Mouse (Mus musculus) hindlimb bud, embryonic 11.5 days (tissue): Measurements from ENCODE around the gene Cyp27b1.
"Not testable (repeated sequence)": the region's sequence is repeated elsewhere in the genome, so short reads cannot be mapped to it uniquely, and the experiment has no call there.

Experiments used
- DNase-seq: peaks from one replicate; pipeline ENCODE4 v3.0.0-alpha.2; 2012; ENCODE audit warnings: low read depth, low spot score; ENCODE audit errors: extremely low spot score

The Cyp27b1 gene

DNA sequence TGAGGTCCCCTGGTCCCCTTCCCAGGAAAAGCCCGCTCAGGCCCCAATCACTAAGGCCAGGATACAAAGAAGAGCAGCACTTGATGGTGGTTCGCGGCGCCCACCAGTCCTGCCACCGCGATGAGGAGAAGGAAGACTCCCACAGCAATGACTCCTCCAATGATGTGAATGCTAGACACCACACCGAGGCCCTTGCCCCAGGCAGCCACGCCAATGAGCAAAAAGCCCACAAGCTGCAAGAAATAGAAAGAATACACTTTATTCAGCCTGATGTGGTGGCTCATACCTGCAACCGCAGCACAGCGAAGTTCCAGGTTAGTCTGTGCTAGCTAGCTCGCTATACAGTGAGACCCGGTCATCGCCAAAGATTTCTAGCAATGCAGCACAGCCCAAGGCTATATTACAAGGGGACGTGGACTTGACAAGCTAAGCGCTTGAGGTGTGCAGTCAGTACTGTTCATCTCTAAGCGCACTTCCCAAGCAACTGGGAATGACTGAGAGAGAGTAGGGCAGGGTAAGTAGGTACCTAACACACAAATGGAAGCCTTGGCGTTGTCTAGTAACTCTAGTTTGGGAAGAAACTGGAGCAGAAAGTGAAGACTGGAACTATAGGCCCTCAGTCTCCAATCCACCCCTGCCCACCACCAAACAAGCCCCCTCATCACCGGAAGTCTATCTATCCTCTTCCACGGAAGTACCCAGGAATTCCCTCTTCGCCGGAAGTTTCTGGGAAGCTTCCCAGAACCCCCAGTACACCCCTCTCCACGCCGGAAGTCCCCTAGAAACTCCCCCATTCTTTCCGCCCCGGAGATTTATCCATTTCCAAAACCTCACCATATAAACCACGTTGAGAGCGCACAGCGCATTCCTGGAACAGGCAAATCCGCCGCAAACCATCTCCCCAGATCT, 21.5 kb downstream of the Cyp27b1 start:
- DNase-seq = no peak

DNA sequence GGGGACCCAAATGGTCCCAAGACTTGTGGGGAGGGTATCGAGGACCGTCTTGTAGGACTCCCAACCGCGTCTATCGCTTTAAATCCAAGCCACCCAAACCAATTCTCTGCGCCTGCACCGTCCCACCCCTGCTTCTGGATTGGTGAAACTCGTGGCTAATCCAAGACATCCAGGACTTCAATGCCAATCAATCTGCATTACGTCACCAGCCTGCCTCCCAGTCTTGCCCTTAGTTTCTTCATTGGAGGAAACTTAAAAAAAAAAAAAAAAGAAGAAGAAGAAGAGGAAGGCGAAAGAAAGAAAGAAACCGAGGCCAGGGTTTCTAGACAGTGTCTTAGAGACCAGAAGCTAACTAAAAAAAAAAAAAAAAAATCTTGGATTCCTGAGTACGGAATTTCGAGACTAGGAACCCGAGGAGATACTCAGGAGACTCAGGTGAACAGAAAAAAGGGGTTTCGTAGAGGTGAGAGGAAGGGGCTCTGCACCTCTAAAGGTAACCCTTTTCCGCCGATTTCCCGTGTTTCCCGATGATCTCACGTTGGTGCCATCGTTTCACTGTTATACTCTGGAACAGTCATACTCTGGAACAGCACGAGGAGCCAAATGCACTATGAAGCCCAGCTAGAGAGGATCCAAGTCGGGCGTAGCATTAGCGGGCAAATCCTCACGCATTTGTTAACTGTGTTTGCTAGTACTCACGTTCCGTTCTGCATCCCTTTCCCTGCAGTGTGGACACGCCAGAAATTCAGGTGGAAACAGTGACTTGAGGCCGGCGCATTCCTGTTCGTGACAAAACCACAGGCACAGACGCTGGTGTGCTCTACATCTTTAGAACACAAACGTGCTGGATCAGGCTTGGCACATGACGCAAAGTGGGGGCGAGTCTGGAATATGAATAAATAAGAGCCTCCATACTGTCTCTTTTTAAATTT, 22.4 kb downstream of the Cyp27b1 start, which contains the start of gene Tspan31:
Gene Tspan31, minus strand, starts transcription at position 75 of the 932 bp plus-strand sequence.
- DNase-seq = peak; percentile 93

DNA sequence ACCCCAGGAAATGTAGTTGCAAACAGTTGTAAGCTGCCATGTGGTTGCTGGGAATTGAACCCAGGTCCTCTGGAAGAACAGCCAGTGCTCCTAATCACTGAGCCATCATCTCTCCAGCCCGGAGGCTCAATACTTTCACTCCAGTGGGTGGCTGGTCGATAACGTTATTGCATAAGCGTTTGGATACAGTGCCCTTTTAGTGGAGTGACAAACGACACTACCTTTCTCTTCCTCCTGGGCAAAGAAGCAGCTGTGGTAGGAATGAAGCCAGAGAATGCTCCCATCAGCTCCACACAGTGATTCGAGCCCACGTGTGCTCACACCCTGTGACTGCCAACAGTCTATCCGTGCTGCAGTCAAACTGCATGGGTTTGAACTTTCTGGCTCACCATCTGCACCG, 23.2 kb downstream of the Cyp27b1 start:
- no peak for DNase-seq

DNA sequence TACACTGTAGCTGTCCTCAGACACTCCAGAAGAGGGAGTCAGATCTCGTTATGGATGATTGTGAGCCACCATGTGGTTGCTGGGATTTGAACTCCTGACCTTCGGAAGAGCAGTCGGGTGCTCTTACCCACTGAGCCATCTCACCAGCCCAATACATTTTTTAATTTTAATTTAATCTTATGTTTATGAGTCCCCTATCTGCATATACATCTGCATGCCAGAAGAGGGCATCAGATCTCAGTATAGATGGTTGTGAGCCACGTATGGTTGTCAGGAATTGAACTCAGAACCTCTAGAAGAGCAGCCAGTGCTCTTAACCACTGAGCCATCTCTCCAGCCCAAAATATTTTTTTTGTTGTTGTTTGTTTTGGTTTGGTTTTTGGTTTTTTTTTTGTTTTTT, 24.2 kb downstream of the Cyp27b1 start:
- not testable (repeated sequence) for DNase-seq

DNA sequence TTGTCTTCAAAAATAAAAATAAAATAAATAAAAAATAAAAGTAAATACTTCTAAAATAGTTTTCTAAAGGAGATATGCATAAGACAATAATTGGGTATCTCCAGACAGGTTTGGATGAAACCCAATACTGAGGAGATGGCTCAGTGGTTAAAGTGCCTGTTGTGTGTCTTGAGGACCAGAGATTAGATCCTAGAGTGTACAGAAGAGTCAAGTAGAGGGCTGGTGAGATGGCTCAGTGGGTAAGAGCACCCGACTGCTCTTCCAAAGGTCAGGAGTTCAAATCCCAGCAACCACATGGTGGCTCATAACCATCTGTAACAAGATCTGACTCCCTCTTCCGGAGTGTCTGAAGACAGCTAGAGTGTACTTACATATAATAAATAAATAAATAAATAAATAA, 24.9 kb downstream of the Cyp27b1 start:
- DNase-seq = not testable (repeated sequence)

DNA sequence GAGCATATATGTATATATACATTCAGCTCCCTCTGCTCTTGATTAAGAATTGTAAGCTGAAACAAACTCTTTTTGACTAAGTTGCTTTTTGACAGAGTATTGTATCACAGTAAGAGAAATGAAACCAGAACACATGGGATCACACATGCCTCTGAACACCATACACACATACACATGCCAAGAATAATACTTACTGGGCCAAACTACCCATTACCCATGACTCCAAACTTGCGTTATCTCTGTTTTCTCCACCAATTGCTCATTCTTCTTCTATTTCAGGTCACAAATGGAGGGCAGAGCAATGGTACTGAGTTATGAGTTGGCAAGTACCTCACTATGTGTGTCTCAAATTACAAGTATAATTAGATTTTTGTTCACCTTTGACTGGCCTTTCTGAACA, 25.9 kb downstream of the Cyp27b1 start:
- DNase-seq = no peak

DNA sequence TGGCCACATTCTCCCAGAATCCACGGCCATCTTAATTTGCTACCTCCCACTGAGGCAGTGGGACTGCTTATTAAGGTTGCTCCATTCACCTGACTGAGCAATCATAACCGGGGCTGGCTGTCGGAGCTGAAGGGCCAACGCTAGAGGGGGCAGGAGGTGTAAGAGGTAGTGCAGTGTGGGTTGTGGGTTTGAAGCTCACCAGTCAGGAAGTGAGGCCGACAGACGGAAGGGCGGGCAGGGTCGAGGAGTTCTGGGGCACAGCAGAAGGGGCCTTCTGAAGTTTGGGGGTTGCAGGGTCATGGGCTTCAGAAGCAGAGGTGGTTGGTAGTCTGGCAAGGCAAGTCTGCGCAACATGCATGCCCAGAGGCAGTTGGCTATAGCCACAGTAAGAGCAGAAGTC, 27.0 kb downstream of the Cyp27b1 start, which contains the start of gene Agap2:
Gene Agap2, plus strand, starts transcription at position 205 of the 400 bp plus-strand sequence.
- DNase-seq = no peak

DNA sequence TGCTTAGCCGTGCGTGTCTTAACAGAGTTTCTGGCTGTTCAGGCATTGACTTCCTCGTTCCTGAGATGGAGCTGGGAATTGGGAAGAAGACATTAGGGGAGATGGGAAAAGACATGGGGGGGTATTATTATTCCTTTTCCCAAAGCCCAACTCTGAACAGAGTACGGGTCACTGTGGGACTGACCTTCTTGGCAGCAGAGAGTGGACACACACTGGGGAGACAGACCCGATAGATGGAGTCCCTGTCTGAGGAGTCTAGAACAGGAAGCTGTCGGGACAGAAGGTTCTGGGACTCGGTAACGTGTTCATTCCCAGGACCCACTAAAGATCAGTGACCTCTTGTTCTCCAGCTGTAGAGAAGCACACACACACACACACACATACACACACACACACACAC, 27.6 kb downstream of the Cyp27b1 start:
- DNase-seq = no peak

DNA sequence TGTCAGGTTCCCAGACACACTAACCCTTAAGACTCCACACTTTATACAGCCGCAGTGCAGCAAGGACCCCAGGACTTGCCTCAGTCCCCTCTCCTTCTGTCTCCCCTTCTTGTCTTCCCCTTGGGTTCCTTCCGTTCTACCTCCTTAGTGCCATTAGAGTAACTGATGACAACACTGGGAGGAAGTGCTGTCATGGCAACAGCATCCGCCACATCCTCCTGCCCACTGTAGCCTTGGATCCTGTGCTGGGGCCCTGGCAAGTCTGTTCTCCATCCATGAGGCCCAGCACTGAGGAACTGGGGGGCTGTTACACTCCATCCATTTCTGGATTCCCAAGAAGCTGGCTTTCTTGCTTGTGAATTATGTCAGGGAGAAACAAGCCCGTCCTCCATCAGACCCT, 28.0 kb downstream of the Cyp27b1 start:
- DNase-seq = no peak

DNA sequence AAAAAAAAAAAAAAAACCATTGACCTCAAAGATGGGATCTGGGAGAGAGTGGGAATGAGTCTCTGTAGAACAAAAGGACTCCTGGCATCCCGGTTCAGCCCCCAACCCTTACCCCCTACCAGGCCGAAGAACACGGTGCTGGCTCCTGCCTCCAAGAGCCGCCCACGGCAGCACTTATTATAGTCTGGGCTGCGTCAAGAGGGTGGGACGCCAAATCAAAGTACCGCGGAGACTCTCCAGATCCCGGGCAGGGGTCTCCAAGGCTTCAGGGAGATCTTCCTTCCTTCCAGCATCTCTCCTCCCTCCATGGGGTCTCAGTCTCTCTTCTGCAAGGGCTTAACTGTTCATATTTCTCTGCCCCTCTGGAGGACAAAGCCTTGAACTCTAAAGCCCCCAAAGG, 29.5 kb downstream of the Cyp27b1 start:
- DNase-seq = no peak

DNA sequence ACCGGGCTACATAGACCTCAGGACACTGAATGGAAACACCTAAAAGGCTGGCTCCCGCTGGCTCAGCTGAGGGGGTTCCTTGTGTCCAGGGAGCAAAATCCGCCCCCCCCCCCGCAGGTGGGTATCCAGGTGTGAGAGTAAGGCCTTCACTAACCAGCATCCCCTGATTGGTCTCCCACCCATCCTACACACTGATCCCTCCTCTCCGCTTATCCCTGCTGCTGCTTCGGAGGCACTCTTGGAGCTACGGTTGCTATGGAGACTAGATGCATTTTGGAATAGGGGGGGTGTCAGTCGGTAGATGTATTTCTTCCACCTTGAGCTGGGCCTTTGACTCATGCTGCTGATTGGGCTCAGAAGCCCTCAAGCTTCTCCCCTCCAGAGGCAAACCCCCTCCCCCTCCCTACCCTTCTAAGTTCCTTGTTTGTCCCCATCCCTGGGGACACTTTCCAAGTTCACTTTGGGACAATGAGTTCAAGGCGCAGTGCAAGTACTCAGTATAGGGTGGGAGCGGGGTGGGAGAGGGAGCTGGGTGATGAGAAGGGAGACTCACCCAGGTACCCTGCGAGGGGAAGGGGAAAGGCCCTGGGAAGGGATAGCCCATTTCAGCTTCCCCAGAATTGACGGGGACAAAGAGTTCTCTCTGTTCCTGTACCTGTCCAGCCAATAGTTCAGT, 30.1 kb downstream of the Cyp27b1 start:
- DNase-seq = no peak

DNA sequence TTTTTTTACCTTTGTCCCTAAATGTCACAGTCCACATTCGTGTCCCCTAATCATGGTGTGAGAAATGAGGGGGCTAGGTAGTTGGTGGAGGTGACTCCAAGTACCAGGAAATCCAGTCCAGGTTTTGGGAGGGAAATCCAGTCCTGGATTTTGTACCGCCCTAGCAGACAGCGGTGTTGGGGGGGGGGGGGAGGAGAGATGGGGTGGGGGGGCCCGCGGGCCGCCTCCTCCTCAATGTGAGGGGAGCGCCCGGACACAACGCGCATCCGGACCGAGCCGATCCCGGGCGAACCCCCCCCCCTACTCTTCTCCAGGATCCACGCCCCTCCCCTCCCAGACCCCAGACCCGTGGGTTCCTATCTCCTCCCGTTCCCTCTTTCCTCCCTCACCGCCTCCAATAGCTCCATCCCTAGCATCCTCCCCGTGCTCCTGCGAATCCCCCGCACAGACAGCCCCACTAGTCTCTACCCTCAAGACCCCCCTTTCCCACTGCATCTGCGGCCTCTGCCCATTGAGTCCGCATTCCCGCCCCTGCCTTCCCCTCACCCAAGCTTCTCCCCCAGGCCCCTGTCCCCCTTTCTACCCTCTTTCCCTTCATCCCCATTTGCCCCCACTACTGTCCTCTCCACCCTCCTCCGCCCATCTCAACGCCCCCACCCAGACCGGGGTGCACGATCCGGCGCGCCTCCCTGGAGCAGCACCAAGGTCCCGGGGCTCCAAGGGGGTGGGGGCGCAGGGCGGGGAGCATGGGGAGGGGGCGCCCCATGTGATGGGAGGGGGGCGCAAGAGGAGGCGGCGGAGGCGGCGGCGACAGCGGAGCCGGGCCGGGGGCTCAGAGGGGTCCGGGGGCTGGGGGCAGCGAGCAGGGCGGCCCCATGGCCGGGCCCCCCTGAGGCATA, 30.9 kb downstream of the Cyp27b1 start:
- DNase-seq = no peak

DNA sequence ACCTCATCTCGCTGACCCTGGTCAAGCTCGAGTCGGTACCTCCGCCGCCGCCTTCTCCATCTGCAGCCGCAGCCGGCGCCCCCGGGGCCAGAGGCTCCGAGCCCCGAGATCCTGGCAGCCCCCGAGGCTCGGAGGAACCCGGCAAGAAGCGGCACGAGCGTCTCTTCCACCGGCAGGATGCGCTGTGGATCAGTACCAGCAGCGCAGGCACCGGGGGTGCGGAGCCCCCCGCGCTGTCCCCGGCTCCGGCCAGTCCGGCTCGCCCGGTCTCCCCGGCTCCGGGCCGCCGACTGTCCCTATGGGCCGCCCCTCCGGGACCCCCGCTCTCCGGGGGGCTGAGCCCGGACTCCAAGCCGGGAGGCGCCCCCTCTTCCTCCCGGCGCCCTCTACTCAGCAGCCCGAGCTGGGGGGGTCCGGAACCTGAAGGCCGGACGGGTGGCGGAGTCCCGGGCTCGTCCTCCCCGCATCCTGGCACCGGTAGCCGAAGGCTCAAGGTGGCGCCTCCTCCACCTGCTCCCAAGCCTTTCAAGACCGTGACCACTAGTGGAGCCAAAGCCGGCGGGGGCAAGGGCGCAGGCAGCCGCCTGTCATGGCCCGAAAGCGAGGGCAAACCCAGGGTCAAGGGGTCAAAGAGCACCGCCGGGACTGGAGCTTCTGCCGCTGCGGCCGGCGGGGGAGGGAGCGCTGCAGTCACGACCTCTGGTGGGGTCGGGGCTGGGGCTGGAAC, 31.8 kb downstream of the Cyp27b1 start:
- no peak for DNase-seq

DNA sequence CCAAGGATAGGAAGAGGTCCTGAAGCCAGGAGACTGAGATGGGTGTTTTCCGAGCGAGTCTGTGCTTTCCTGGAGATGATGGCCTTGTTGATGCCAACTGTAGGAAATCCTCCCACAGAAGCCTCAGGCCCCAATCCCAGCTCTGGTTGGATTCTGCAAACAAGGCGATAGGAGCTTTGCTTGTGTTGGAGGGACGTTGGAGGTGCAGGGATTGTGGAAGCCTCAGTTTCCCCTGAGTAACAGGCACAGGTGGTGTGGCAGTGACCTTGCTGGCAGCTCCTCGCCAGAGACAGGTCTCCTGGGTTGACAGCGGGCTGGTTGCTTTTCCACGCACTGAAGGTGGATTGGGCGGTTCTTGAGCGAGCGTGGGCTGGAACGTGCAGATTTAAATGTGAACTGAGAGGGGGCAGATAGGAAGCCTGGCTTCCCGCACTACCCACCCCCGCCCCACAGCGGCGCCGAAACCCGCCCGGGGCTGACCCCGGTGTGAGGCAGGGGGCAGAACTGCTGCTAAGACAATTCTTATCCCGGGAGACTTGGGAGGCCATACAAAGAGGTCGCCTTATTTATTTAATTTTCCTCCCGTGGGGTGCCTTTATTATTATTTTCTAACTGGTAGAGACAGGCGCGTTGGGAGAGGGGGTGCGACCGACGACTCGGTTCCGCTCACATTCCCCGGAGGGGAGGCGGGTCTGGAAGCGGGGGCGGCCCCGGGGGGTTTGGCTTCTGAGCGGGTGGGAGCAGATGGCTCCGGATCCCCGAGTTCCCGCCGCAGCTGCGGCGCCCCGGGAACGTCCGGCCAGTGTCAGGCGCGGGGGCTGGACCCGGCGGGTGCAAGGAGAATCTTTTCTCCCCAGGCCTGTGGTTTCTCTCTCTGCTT, 33.1 kb downstream of the Cyp27b1 start:
- DNase-seq = no peak

DNA sequence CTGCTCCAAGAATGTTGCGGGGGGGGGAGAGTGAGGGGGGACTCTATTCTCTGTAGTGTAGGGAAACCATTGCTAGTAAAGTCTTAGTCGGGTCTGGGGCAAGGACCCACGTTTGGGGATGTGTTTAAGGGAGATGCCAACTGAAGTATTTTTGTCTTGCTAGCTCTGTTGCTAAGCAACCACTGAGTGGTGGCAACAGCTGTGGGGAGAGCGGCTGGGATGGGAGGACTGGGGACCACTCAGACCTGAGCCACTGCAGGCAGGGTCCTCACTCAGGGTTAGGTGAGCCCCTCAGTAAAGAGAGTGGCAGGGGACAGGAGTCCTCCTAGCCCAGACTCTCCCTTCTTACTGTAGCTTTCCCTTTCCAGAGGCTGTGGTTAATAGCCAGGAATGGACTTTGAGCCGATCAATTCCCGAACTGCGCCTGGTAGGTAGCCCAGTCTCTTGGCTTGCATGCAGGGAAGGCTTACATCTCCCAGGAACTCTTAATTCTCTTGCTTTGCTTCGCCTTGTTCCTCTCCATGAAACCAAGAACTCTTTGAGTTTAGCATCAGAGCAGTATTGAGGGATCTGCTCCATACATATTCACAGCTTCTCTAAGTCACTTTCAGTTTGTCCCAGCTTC, 34.1 kb downstream of the Cyp27b1 start:
- DNase-seq = no peak

DNA sequence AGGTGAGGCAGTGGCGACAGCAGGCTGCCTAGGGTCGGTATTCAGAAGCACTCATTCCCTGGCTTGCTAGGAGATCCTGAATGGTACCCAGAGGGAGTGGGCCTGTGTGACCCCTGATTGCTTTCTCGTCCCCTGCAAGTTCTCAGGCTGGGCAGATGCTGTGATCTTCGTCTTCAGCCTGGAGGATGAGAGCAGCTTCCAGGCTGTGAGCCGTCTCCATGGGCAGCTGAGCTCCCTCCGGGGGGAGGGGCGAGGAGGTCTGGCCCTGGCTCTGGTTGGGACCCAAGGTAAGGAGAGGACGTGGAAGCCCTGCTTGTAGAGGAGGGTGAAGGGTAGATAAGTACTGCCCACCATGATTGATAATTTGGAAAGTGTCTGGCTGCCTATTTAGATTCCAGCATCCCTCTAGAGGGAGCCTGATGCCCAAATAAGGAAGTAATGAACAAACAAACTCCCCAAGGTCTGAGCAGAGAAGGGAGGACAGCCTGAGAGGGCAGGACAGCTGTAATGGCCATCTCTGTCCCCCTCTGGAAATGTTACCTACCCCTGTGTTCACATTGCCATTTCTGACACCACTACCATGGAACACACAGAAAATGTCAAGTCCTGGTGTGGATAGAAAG, 35.4 kb downstream of the Cyp27b1 start:
- no peak for DNase-seq

DNA sequence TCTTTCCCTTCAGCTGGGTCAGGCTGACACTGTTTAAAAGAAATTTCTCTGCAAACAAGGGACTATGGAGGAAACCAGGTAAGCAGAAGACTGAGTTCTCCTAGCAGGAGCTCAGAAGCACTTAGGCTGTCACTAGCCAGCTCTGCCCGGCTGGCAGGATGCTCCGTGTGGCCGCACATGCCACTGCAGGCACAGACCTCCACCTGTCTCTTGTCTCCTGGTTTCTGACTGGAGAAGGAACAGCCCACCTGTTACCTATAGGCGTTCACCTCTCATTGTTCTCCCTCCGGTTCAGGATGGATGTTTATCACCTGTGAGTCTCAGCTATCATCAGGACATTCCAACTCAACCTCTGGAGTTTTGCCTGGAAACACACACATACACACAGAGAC, 35.9 kb downstream of the Cyp27b1 start:
- DNase-seq = no peak

DNA sequence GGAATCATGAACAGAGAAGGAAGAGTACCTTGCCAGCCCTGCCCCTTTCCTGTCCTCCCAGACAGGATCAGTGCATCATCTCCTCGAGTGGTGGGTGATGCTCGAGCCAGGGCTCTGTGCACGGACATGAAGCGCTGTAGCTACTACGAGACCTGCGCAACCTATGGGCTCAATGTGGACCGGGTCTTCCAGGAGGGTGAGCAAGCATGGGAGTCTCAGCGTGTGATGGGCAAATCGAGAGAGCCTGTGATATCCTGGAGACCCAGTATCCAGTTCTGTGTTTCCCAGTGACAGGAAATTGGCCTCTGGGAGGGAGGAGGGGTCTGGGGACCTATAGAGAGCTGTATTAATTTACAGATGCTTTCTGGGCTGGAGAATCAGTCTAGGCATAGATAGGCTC, 37.0 kb downstream of the Cyp27b1 start:
- DNase-seq = no peak
